Mouse (Mus musculus) neural tube, embryonic 14.5 days (tissue): ENCODE measurements around the gene Alox12b. TPM values are rescaled to one million over a fixed set of nuclear protein-coding genes. Genes with fewer than 3 reads are reported as not detected.

Experiments used
- ATAC-seq: fragments of 200-750 bp; cut with Nextera tagmentation; 2 replicates; pipeline ENCODE4 v1.8.0; 2017; ENCODE audit warnings: low read depth, mild to moderate bottlenecking, moderate TSS enrichment, moderate library complexity
- H3K27ac ChIP-seq: fragments of 300-500 bp; sonication (generic); 2 replicates; pipeline ENCODE4 v1.5.1; 2014; ENCODE audit warnings: low read depth, mild to moderate bottlenecking, control low read depth, low read length, moderate library complexity, mixed read lengths
- H3K27me3 ChIP-seq: fragments of 300-500 bp; sonication (generic); 2 replicates; pipeline ENCODE4 v1.6.1; 2014; ENCODE audit warnings: low read length; ENCODE audit not compliant: control insufficient read depth, insufficient read depth
- H3K36me3 ChIP-seq: fragments of 300-500 bp; sonication (generic); 2 replicates; pipeline ENCODE4 v1.6.1; 2014; ENCODE audit warnings: low read length, mixed read lengths; ENCODE audit not compliant: control insufficient read depth, insufficient read depth
- H3K4me1 ChIP-seq: fragments of 300-500 bp; sonication (generic); 2 replicates; pipeline ENCODE4 v1.6.1; 2014; ENCODE audit warnings: low read length; ENCODE audit not compliant: control insufficient read depth, insufficient read depth
- H3K4me2 ChIP-seq: fragments of 300-500 bp; sonication (generic); 2 replicates; pipeline ENCODE4 v1.6.1; 2014; ENCODE audit warnings: mild to moderate bottlenecking, low read depth, low read length, control low read depth
- H3K4me3 ChIP-seq: fragments of 300-500 bp; sonication (generic); 2 replicates; pipeline ENCODE4 v1.5.1; 2014; ENCODE audit warnings: low read depth, low read length, control low read depth, mixed read lengths
- H3K9ac ChIP-seq: fragments of 300-500 bp; sonication (generic); replicated peaks from 2 replicates; pipeline ENCODE4 v1.6.1; 2014; ENCODE audit warnings: low read depth, mild to moderate bottlenecking, control low read depth, low read length, mixed read lengths
- H3K9me3 ChIP-seq: fragments of 300-500 bp; sonication (generic); 2 replicates; pipeline ENCODE4 v1.6.1; 2016; ENCODE audit warnings: low read length; ENCODE audit not compliant: control insufficient read depth
- WGBS: fragments of 180-500 bp; shearing (Covaris S2); extraction: QIAGEN DNeasy Blood & Tissue Kit; methylation state at CpG from one replicate; pipeline ENCODE4 v1.1.7; 2014; 5-methylcytosine and 5-hydroxymethylcytosine counted together
- polyA plus RNA-seq: library from polyadenylated mRNA; unstranded; fragments of >200 nt; fragmentation: Nextera tagmentation; extraction: Ambion mirVana; gene quantifications from 2 replicates; pipeline ENCODE4 v1.2.1, GENCODE M21; 2014

Alox12b gene
- polyA plus RNA-seq, 1 experiment from 2014 or later: 0.67 TPM

DNA sequence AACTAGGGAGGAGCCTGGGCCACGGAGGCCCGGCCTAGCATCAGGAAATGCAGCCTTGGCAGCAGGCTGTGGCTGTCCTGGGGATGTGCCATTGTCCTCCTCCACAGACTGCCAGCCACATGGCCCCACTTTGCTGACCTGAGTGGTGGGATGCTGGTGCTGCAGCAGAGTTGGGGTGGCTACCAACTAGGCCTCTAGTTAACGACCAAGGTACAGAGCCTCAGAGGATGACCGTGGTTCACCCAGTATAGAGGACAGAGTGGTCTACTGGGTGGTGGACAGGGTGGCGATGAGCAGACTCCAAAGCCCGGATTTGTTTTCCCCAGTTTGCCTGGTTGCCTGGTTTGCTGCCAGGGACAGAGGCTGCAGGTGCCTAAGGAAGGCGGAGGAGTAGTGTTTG, 17.9 kb downstream of the Alox12b start:
- Histone ChIP-seq H3K4me2 (no peak overlapping the region), H3K27ac (no peak overlapping the region), H3K9me3 (no peaks in the 10 kb centered on the region), H3K27me3 (no peaks in the 10 kb centered on the region), H3K9ac (no peak overlapping the region), H3K4me1 (no peaks in the 10 kb centered on the region), H3K4me3 (no peak overlapping the region), H3K36me3 (no peaks in the 10 kb centered on the region)
- 84% methylated on average over 7 of the region's 7 CpGs for WGBS
- ATAC-seq: no peak

DNA sequence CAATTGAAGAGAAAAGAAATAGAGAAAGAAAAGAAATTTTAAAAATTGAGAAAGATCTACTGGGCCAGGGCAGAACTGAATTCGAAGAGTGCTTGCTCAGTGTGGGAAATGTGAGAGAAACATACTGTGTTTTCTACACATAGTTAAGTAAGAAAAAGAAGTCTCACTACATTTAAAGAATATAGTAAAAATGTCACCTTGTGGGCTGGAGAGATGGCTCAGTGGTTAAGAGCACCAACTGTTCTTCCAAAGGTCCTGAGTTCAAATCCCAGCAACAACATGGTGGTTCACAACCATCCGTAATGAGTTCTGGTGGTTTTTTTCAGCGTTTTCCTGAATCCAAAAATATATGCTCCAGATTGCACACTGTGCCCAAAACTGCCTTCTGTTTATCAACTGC, 21.7 kb downstream of the Alox12b start:
- no peaks in the 10 kb centered on the region for H3K4me1 ChIP-seq
- H3K27ac ChIP-seq: no peak overlapping the region
- no peaks in the 10 kb centered on the region for H3K36me3 ChIP-seq
- no peak overlapping the region for H3K9ac ChIP-seq
- ATAC-seq: no peak
- 82% methylated on average over 3 of the region's 3 CpGs for WGBS
- H3K27me3 ChIP-seq: no peaks in the 10 kb centered on the region
- H3K4me3 ChIP-seq: no peak overlapping the region
- H3K4me2 ChIP-seq: no peak overlapping the region
- H3K9me3 ChIP-seq: no peaks in the 10 kb centered on the region

DNA sequence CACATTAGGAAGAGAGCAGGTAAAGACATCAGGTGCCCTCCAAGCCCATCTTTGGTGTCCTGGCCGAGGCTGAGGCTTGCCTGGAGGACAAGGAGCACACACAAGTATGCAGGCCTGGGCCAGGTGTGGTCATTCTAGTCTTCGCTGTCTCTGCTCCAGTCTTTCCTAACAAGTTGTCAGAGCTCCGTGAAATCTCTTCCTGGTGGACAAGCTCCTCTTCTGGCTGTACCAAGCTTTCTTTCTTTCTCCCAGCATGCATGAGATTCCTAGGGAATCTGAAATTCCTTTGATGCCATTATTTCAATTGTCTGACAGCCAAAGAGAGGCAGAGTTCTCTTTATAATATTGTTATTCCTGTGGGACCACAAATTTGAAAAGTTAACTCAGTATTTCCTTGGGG, 22.7 kb downstream of the Alox12b start:
- H3K27me3 ChIP-seq: no peaks in the 10 kb centered on the region
- H3K4me3 ChIP-seq: no peak overlapping the region
- H3K4me2 ChIP-seq: no peak overlapping the region
- ATAC-seq: no peak
- no peaks in the 10 kb centered on the region for H3K9me3 ChIP-seq
- WGBS: 67% methylated on average over 3 of the region's 3 CpGs
- H3K27ac ChIP-seq: no peak overlapping the region
- H3K9ac ChIP-seq: no peak overlapping the region
- no peaks in the 10 kb centered on the region for H3K36me3 ChIP-seq
- no peaks in the 10 kb centered on the region for H3K4me1 ChIP-seq

DNA sequence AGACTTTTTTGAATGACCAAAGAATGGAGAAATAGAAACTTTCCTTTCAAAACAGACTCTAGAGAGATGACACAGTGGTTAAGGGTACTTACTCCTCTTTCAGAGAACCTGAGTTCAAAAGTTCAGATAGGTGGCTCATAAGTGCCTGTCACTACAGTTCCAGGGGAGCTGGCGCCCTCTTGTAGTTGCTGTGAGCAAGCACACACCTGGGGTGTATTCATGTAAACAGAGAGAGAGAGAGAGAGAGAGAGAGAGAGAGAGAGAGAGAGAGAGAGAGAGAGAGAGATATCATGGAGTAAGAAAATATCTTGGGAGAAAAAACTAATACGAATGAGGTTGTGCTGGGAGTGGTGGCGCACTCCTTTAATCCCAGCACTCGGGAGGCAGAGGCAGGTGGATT, 23.3 kb downstream of the Alox12b start:
- Histone ChIP-seq H3K27me3 (no peaks in the 10 kb centered on the region), H3K9me3 (no peaks in the 10 kb centered on the region), H3K9ac (no peak overlapping the region), H3K4me3 (no peak overlapping the region), H3K27ac (no peak overlapping the region), H3K36me3 (no peaks in the 10 kb centered on the region), H3K4me1 (no peaks in the 10 kb centered on the region), H3K4me2 (no peak overlapping the region)
- WGBS: 87% methylated on average over 4 of the region's 4 CpGs
- no peak for ATAC-seq

DNA sequence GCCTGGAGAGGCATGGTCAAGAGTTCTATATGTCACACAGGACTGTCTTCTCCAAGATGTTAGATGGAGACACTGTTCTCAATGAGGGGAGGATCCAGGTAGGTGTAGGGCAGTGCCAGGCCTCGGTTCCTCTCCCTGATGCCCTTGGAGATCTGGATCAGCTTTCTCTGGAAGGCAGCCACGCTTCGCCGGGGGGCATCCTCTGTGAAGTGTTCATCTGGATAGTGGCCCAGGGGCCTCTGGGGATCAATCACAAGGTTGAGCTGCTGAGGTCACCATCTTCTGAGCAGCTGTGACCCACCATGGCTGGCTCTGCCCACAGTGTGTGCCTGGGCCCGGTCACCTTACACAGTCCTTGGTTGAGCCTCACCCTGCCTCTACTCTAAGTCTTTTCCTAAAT, 28.2 kb downstream of the Alox12b start:
- no peaks in the 10 kb centered on the region for H3K4me1 ChIP-seq
- no peak overlapping the region for H3K4me2 ChIP-seq
- no peak overlapping the region for H3K9ac ChIP-seq
- no peak overlapping the region for H3K4me3 ChIP-seq
- H3K27ac ChIP-seq: no peak overlapping the region
- H3K27me3 ChIP-seq: no peaks in the 10 kb centered on the region
- H3K36me3 ChIP-seq: no peaks in the 10 kb centered on the region
- WGBS: 71% methylated on average over 5 of the region's 5 CpGs
- no peaks in the 10 kb centered on the region for H3K9me3 ChIP-seq
- no peak for ATAC-seq

DNA sequence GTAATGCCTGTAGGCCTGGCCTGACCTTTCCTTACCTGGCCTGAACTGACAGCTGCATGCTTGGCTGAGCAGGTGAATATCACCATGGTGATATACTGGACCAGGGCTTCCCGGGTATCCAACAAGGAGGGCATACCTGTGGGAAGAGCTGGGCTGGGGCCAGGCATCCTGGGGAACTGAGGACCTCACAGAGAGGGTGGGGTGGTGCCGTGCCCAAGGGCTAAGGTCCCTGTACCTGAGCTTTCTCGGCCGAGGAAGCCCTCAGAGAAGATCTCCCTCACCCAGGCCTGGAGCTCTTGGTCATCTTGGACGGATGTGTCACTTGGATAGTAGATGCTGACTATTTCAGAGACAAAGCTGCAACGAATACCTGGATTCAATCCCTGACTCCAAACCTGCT, 29.1 kb downstream of the Alox12b start:
- WGBS: 87% methylated on average over 6 of the region's 6 CpGs
- no peaks in the 10 kb centered on the region for H3K4me1 ChIP-seq

DNA sequence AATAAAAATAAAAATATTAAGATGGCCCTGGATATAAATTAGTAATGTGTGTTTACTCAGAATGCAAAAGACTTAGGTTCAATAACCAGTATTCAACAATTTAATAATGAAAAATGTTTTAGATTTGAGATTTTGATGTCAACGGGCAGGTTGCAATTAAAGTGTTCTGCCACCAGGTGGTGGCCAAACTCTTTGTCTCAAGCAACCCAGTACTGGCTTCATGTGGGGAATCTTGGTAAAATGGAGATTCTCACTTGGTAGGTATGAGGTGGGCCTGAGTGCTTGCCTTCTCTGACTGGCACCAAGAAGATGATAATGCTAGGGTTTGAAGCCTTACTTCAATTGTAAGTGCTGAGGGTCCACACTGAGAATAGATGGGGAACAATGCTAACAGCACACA, 36.1 kb downstream of the Alox12b start:
- Histone ChIP-seq H3K36me3 (no peaks in the 10 kb centered on the region), H3K27me3 (peaks cover 9% of the 10 kb centered on the region), H3K9me3 (no peaks in the 10 kb centered on the region), H3K4me2 (no peak overlapping the region), H3K4me1 (no peaks in the 10 kb centered on the region), H3K4me3 (no peak overlapping the region), H3K27ac (no peak overlapping the region), H3K9ac (no peak overlapping the region)
- 0 out of 2 replicates have a peak, but pooled peaks have one; percentile 44 for ATAC-seq
- 2% methylated on average over 1 of the region's 1 CpGs for WGBS

More for the DNA sequence above, 29.1 kb downstream of the Alox12b start:
- Histone ChIP-seq H3K9ac (no peak overlapping the region), H3K4me2 (no peak overlapping the region), H3K9me3 (no peaks in the 10 kb centered on the region), H3K27me3 (no peaks in the 10 kb centered on the region), H3K36me3 (no peaks in the 10 kb centered on the region), H3K4me3 (no peak overlapping the region), H3K27ac (no peak overlapping the region)
- ATAC-seq: no peak

DNA sequence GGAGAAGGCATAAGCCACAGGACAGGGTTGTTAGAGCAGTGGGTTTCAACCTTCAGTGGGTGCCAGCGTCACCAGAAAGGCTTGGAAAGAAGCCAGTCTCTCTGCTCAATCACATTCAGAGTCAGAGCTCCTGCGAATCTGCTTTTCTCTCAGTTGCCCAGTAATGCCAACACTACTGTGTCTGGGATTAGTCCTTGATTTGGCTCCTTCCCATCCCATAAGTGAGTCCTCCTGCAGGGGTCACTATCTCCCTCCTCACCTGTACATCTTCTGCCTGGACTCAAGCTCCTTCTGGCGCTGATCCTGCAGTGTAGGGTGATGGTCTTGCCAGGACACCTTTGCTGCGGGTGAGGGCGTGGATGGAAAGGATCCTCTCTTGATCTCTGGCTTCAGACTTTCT, 40.0 kb downstream of the Alox12b start:
- WGBS: 5% methylated on average over 5 of the region's 5 CpGs
- H3K36me3 ChIP-seq: no peaks in the 10 kb centered on the region
- H3K27me3 ChIP-seq: peaks cover 12% of the 10 kb centered on the region
- H3K9me3 ChIP-seq: no peaks in the 10 kb centered on the region
- ATAC-seq: no peak
- H3K4me1 ChIP-seq: no peaks in the 10 kb centered on the region
- H3K27ac ChIP-seq: no peak overlapping the region
- H3K4me2 ChIP-seq: peak overlapping the region; percentile 33; the same call in 1 of the 2 replicates
- no peak overlapping the region for H3K9ac ChIP-seq
- no peak overlapping the region; the same call in 1 of the 2 replicates for H3K4me3 ChIP-seq

DNA sequence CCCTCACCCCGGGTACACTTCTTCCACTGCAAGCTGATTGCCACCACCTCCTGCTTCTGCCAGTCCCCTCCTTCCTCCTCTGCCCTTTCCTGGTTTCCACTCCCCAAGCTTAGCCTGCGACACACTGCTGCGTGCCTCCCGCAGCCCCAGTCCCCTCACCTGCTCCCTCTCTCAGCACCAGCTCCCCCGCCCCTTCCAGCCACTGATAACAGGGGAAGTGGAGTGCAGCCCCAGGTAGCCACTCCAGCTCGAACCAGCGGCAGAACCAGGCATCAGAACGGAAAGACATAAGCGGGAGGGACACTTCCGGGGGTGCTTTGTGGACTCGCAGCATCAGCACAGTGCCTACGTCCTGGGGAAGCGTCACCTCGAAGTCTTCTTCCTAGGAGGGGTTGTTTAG, 40.4 kb downstream of the Alox12b start:
- Histone ChIP-seq H3K27me3 (peaks cover 12% of the 10 kb centered on the region), H3K9me3 (no peaks in the 10 kb centered on the region), H3K9ac (no peak overlapping the region; the same call in 1 of the 2 replicates), H3K4me2 (peak overlapping the region; percentile 33; the same call in 1 of the 2 replicates), H3K27ac (no peak overlapping the region), H3K36me3 (no peaks in the 10 kb centered on the region), H3K4me1 (no peaks in the 10 kb centered on the region), H3K4me3 (peak overlapping the region; percentile 12; the same call in 1 of the 2 replicates)
- 4% methylated on average over 14 of the region's 14 CpGs for WGBS
- no peak for ATAC-seq
